Mouse (Mus musculus) left cerebral cortex, postnatal 10 days (tissue): ENCODE measurements around the gene 2310022B05Rik. TPM values are rescaled to one million over a fixed set of nuclear protein-coding genes. Genes with fewer than 3 reads are reported as not detected.
A peak's percentile ranks its signal among the peaks of the same experiment; 100 is the strongest.

Experiments used
- DNase-seq, 2 experiments: peaks; one replicate each; pipeline ENCODE4 v3.0.0; 2021 to 2022; ENCODE audit warnings: low spot score in 2 of 2, mixed read lengths in 1 of 2; ENCODE audit errors: extremely low spot score in 1 of 2
- intact Hi-C: fragments of 180-260 bp; cut with DNase I; formaldehyde crosslinking; loops from one replicate; pipeline ENCODE4 v1.15.1; 2025
- total RNA-seq, 2 experiments: library from RNA; stranded (reverse); gene quantifications; 2 replicates each; pipeline ENCODE4 v1.2.3; 2021

Gene 2310022B05Rik
- 10 to 100 TPM; 55.2 to 64.5 TPM for total RNA-seq

- intact Hi-C loops = loop anchor here (5.0 kb wide), 1 partner anchor 46 kb away; no protein-coding TSS in a partner anchor
- DNase-seq = peak; percentile 72 to 92
Measured at GRCm38 (mm10) chr8:124663112-124663873, at the start of gene 2310022B05Rik. 2310022B05Rik (minus strand) TSS chr8:124663369.

- DNase-seq = no peak
- intact Hi-C loops = no loop called here
Measured at GRCm38 (mm10) chr8:124705823-124706222, 42.7 kb upstream of the 2310022B05Rik start.

GRCm38 (mm10) chr8:124704376-124704775 lies 41.2 kb upstream of the 2310022B05Rik start:
- peak in 1 of 2 experiments; percentile 62 for DNase-seq
- intact Hi-C loops = no loop called here

GRCm38 (mm10) chr8:124703526-124703925 lies 40.4 kb upstream of the 2310022B05Rik start:
- no peak for DNase-seq
- intact Hi-C loops = no loop called here

- DNase-seq = no peak
- intact Hi-C loops = no loop called here
Measured at GRCm38 (mm10) chr8:124702183-124702582, 39.0 kb upstream of the 2310022B05Rik start.

GRCm38 (mm10) chr8:124701023-124701422 lies 37.9 kb upstream of the 2310022B05Rik start:
- intact Hi-C loops = no loop called here
- DNase-seq = no peak

- DNase-seq = no peak
- intact Hi-C loops = no loop called here
Measured at GRCm38 (mm10) chr8:124700271-124700670, 37.1 kb upstream of the 2310022B05Rik start.

GRCm38 (mm10) chr8:124695424-124696100 lies 32.4 kb upstream of the 2310022B05Rik start:
- intact Hi-C loops = no loop called here
- DNase-seq = no peak

- intact Hi-C loops = no loop called here
- no peak for DNase-seq
Measured at GRCm38 (mm10) chr8:124691706-124692105, 28.5 kb upstream of the 2310022B05Rik start.

- DNase-seq = no peak
- intact Hi-C loops = no loop called here
Measured at GRCm38 (mm10) chr8:124688899-124689298, 25.7 kb upstream of the 2310022B05Rik start.

- DNase-seq = no peak
- intact Hi-C loops = no loop called here
Measured at GRCm38 (mm10) chr8:124682218-124682617, 19.0 kb upstream of the 2310022B05Rik start.

GRCm38 (mm10) chr8:124681792-124682157 lies 18.6 kb upstream of the 2310022B05Rik start:
- intact Hi-C loops = no loop called here
- DNase-seq = no peak

- no peak for DNase-seq
- intact Hi-C loops = no loop called here
Measured at GRCm38 (mm10) chr8:124681077-124681791, 18.1 kb upstream of the 2310022B05Rik start.

GRCm38 (mm10) chr8:124678246-124678645 lies 15.1 kb upstream of the 2310022B05Rik start:
- DNase-seq = no peak
- intact Hi-C loops = loop anchor here (10.0 kb wide), 1 partner anchor 133 kb away; no protein-coding TSS in a partner anchor

- intact Hi-C loops = loop anchor here (1.0 to 10.0 kb wide), 2 partner anchors 60 to 133 kb away; no protein-coding TSS in a partner anchor
- DNase-seq = peak; percentile 91 to 93
Measured at GRCm38 (mm10) chr8:124677486-124677885, 14.3 kb upstream of the 2310022B05Rik start.

- no peak for DNase-seq
- intact Hi-C loops = loop anchor here (1.0 to 10.0 kb wide), 2 partner anchors 60 to 132 kb away; no protein-coding TSS in a partner anchor
Measured at GRCm38 (mm10) chr8:124677078-124677477, 13.9 kb upstream of the 2310022B05Rik start.

- intact Hi-C loops = loop anchor here (1.0 to 10.0 kb wide), 2 partner anchors 59 to 132 kb away; no protein-coding TSS in a partner anchor
- DNase-seq = no peak
Measured at GRCm38 (mm10) chr8:124676661-124677060, 13.5 kb upstream of the 2310022B05Rik start.

GRCm38 (mm10) chr8:124672345-124672744 lies 9.2 kb upstream of the 2310022B05Rik start:
- DNase-seq = no peak
- intact Hi-C loops = loop anchor here (10.0 kb wide), 1 partner anchor 128 kb away; no protein-coding TSS in a partner anchor

- intact Hi-C loops = no loop called here
- DNase-seq = no peak
Measured at GRCm38 (mm10) chr8:124668798-124669197, 5.6 kb upstream of the 2310022B05Rik start.
